Mouse (Mus musculus): ENCODE results near the gene Gltpd2. TPM values are rescaled to one million over a fixed set of nuclear protein-coding genes. Genes with fewer than 3 reads are reported as not detected.

Gltpd2 gene
- polyA plus RNA-seq, 1 experiment from 2014 or later: 0.87 TPM

DNA sequence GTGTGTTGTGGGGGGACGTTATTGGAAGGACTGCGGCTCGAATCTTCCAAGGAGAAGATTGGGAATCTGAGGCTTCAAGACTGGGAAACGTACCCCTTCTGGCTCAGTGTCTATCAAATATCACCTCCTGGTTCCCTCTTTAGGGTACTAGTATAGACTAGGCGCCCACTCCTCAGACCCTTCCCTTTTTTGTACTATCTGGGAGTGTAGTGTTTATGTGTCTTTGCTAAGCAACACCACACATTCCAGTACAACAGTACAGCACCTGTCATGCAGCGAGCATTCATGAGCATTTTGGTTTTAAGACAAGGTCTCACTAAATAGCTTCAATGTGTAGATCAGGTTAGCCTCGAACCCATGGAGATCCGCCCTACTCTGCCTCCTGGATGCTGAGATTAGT lies 32.5 kb downstream of the Gltpd2 start:
- Histone ChIP-seq H3K27me3 (ENCODE audit: insufficient read depth, low read length) (no peaks in the 10 kb centered on the region), H3K9me3 (replicated peaks; ENCODE audit: low read length) (no peaks in the 10 kb centered on the region), H3K27ac (no peak overlapping the region), H3K9ac (ENCODE audit: low read depth, low read length) (no peak overlapping the region), H3K4me3 (replicated peaks; ENCODE audit: low read depth, low read length) (no peak overlapping the region), H3K4me2 (ENCODE audit: low read length) (no peak overlapping the region), H3K36me3 (ENCODE audit: insufficient read depth, low read length) (no peaks in the 10 kb centered on the region), H3K4me1 (replicated peaks; ENCODE audit: insufficient read depth, low read length) (no peaks in the 10 kb centered on the region)
- WGBS: 90% methylated on average over 8 of the region's 8 CpGs
- ATAC-seq (replicated peaks; ENCODE audit: low FRiP score, low read depth) (no peak), DNase-seq (ENCODE audit: low spot score) (no peak)
- TF ChIP-seq CTCF (IDR thresholded peaks at IDR 0.05; ENCODE audit: low read depth): no peak

DNA sequence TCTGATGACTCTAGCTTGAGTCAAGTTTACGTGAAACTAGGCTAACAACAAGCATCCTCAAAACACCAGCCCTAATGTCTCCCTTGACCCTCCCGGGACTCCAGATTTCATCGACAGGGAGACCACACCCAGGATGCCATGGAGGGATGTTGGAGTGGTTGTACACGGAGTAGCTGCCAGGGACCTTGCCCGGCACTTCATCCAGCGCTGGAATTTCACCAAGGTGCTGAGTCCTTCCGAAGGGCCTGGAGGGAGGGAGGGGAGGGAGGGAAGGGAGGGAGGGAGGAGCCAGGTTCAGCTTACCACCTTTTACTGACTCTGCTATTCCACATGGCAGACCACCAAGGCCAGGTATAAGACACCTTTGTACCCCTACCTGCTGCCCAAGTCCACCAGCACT lies 34.9 kb downstream of the Gltpd2 start:
- no peak overlapping the region for H3K9ac ChIP-seq (ENCODE audit: low read depth, low read length)
- no peaks in the 10 kb centered on the region for H3K36me3 ChIP-seq (ENCODE audit: insufficient read depth, low read length)
- ATAC-seq (replicated peaks; ENCODE audit: low FRiP score, low read depth) (no peak), DNase-seq (ENCODE audit: low spot score) (no peak)
- H3K27me3 ChIP-seq (ENCODE audit: insufficient read depth, low read length): no peaks in the 10 kb centered on the region
- H3K9me3 ChIP-seq (replicated peaks; ENCODE audit: low read length): no peaks in the 10 kb centered on the region
- H3K4me3 ChIP-seq (replicated peaks; ENCODE audit: low read depth, low read length): no peak overlapping the region
- 21% methylated on average over 7 of the region's 7 CpGs for WGBS
- H3K27ac ChIP-seq: no peak overlapping the region
- TF ChIP-seq CTCF (IDR thresholded peaks at IDR 0.05; ENCODE audit: low read depth): no peak
- no peak overlapping the region for H3K4me2 ChIP-seq (ENCODE audit: low read length)
- no peaks in the 10 kb centered on the region for H3K4me1 ChIP-seq (replicated peaks; ENCODE audit: insufficient read depth, low read length)

GRCm38 (mm10) chr11:70557545-70557944 lies 38.5 kb downstream of the Gltpd2 start:
- Histone ChIP-seq H3K9me3 (replicated peaks; ENCODE audit: low read length) (no peaks in the 10 kb centered on the region), H3K4me1 (replicated peaks; ENCODE audit: insufficient read depth, low read length) (0 out of 2 replicates have a peak, but pooled peaks cover 2% of the 10 kb centered on the region), H3K27me3 (ENCODE audit: insufficient read depth, low read length) (no peaks in the 10 kb centered on the region), H3K36me3 (ENCODE audit: insufficient read depth, low read length) (no peaks in the 10 kb centered on the region), H3K9ac (ENCODE audit: low read depth, low read length) (no peak overlapping the region), H3K4me3 (replicated peaks; ENCODE audit: low read depth, low read length) (no peak overlapping the region), H3K27ac (no peak overlapping the region), H3K4me2 (ENCODE audit: low read length) (no peak overlapping the region)
- DNase-seq (ENCODE audit: low spot score): no peak
- no peak for ATAC-seq (replicated peaks; ENCODE audit: low FRiP score, low read depth)
- 93% methylated on average over 9 of the region's 9 CpGs for WGBS
- no peak for TF ChIP-seq CTCF (IDR thresholded peaks at IDR 0.05; ENCODE audit: low read depth)

GRCm38 (mm10) chr11:70561937-70562286 lies 42.9 kb downstream of the Gltpd2 start:
- Histone ChIP-seq H3K27me3 (ENCODE audit: insufficient read depth, low read length) (no peaks in the 10 kb centered on the region), H3K9me3 (replicated peaks; ENCODE audit: low read length) (no peaks in the 10 kb centered on the region), H3K36me3 (ENCODE audit: insufficient read depth, low read length) (no peaks in the 10 kb centered on the region), H3K4me2 (ENCODE audit: low read length) (peak overlapping the region; percentile 96), H3K4me3 (replicated peaks; ENCODE audit: low read depth, low read length) (peak overlapping the region; percentile 96), H3K4me1 (replicated peaks; ENCODE audit: insufficient read depth, low read length) (peaks cover 15% of the 10 kb centered on the region; the same call in 1 of the 2 replicates), H3K9ac (ENCODE audit: low read depth, low read length) (no peak overlapping the region), H3K27ac (peak overlapping the region; percentile 94)
- peak; percentile 33; the same call in 1 of the 2 replicates for TF ChIP-seq CTCF (IDR thresholded peaks at IDR 0.05; ENCODE audit: low read depth)
- peak; percentile 5; the same call in 1 of the 2 replicates for ATAC-seq (replicated peaks; ENCODE audit: low FRiP score, low read depth)
- DNase-seq (ENCODE audit: low spot score): no peak
- WGBS: 0% methylated on average over 2 of the region's 2 CpGs

DNA sequence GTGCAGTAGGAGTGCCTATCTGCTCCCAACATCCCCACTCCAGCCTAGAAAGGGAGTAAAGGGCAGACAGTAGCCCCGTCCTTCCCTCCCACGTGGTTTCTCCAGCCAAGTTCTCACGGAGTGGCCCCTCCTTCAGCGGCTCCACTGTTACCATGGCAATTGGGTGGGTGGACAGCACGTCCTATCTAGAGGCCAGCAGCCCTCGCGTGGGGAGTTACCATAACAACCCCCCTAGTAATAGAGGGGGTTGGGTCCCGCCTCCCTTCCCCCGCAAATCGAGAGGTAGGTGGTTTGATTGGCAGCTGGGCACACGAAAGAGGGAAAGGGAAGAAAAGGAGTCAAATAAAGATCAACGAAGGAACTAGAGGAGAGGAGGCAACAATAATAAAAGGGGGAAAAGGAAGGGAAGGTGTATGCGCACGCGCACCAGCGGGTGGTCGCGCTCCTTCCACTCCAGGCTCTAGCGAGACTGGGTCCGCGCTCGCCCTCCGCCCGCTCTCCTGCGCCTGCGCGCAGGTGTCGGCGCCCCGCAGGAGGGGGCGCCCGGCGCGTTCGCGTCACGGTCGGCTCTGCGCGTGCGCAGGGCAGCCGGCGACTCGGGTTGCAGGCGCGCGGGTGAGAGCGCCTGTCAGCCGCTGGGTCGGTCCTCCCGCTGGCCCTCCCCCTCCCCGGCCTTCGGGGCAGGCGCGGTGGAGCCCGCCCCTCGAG lies 43.4 kb downstream of the Gltpd2 start, which contains the start of gene Mink1:
Mink1 (plus strand) TSS at position 595 of the 708 bp plus-strand sequence.
- H3K27ac ChIP-seq: peak within 1 kb of the TSS; percentile 94
- no peaks in the 10 kb centered on the region for H3K27me3 ChIP-seq (ENCODE audit: insufficient read depth, low read length)
- H3K9ac ChIP-seq (ENCODE audit: low read depth, low read length): peak within 1 kb of the TSS; percentile 88
- no peak for TF ChIP-seq CTCF (IDR thresholded peaks at IDR 0.05; ENCODE audit: low read depth)
- WGBS: under 1% methylated on average over 43 of the region's 57 CpGs
- peak within 1 kb of the TSS; percentile 96 for H3K4me3 ChIP-seq (replicated peaks; ENCODE audit: low read depth, low read length)
- H3K36me3 ChIP-seq (ENCODE audit: insufficient read depth, low read length): no peaks in the 10 kb centered on the region
- DNase-seq (ENCODE audit: low spot score) (peak; percentile 95), ATAC-seq (replicated peaks; ENCODE audit: low FRiP score, low read depth) (peak; percentile 90)
- peaks cover 17% of the 10 kb centered on the region; the same call in 1 of the 2 replicates for H3K4me1 ChIP-seq (replicated peaks; ENCODE audit: insufficient read depth, low read length)
- no peaks in the 10 kb centered on the region for H3K9me3 ChIP-seq (replicated peaks; ENCODE audit: low read length)
- H3K4me2 ChIP-seq (ENCODE audit: low read length): peak within 1 kb of the TSS; percentile 96

- H3K4me1 ChIP-seq (replicated peaks; ENCODE audit: insufficient read depth, low read length): peaks cover 17% of the 10 kb centered on the region; the same call in 1 of the 2 replicates
- H3K4me2 ChIP-seq (ENCODE audit: low read length): peak overlapping the region; percentile 96
- peak overlapping the region; percentile 88 for H3K9ac ChIP-seq (ENCODE audit: low read depth, low read length)
- DNase-seq (ENCODE audit: low spot score) (no peak), ATAC-seq (replicated peaks; ENCODE audit: low FRiP score, low read depth) (no peak; the same call in none of the 2 replicates)
- no peak for TF ChIP-seq CTCF (IDR thresholded peaks at IDR 0.05; ENCODE audit: low read depth)
- H3K36me3 ChIP-seq (ENCODE audit: insufficient read depth, low read length): no peaks in the 10 kb centered on the region
- peak overlapping the region; percentile 96 for H3K4me3 ChIP-seq (replicated peaks; ENCODE audit: low read depth, low read length)
- no peaks in the 10 kb centered on the region for H3K27me3 ChIP-seq (ENCODE audit: insufficient read depth, low read length)
- no peaks in the 10 kb centered on the region for H3K9me3 ChIP-seq (replicated peaks; ENCODE audit: low read length)
- peak overlapping the region; percentile 94 for H3K27ac ChIP-seq
- WGBS: 0% methylated on average over 28 of the region's 31 CpGs
Observed at GRCm38 (mm10) chr11:70562995-70563469, 44.0 kb downstream of the Gltpd2 start.

Data from kidney, postnatal 0 days (tissue).